Mouse (Mus musculus) layer of hippocampus, adult 9-11 months (tissue): ENCODE results near the gene Olfr1263.

Experiments
- DNase-seq: peaks from one replicate; pipeline ENCODE4 v3.0.0; 2022

The Olfr1263 gene

DNA sequence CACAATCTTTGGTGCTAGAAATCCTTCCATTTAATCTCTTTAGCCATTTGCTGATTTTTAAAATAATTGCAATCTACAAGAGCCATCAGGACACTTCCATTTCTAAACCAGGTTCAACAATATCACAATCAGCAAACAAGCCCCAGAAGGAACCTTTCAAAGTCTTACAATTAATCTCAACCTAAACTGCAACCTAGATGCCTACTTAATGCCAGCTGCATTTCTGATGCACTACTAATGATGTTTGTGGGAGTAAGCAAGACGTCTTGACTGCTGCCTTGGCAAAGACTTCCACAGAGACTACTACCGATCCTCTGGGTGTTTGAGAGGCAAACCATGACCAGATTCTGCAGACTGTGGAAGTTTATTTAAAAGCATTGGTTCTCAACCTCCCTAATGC lies at the start of gene Olfr1263:
Olfr1263 (plus strand) TSS at position 301 of the 400 bp plus-strand sequence.
- DNase-seq: no peak

DNA sequence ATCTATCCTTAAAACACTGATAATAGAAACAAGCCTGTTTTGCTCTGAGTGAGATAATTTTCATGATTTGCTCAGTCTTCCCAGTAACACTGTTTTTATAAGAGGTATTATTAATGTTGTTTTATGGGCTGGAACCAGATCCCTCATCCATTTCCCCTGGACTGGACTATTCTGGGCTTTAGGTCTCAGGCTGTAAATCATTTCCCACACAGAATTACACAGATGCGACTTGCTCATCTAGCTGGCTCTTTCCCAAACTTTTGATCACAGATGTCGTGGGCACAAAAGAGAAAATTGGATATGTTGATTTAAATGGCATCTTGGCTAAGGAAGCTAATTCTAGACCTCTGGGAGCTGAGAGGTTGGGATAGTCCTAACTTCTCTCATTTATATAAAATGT lies 37.7 kb upstream of the Olfr1263 start, which contains the start of gene Olfr1260:
Olfr1260 (plus strand) TSS at position 157 of the 400 bp plus-strand sequence.
- peak; percentile 34 for DNase-seq

DNA sequence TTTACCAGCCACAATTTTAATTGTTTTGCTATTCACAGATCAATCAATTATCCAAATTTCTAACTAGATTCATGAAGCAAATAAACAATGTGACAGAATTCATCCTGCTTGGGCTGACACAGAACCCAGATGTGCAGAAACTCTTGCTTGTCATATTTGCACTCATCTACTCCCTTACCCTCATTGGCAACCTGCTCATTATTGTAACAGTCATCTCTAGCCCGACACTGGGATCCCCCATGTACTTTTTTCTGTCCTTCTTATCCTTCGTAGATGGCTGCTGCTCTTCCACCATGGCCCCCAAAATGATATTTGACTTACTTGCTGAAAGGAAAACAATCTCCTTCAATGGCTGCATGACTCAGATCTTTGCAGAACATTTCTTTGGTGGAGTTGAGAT lies 34.2 kb upstream of the Olfr1263 start:
- DNase-seq: no peak

DNA sequence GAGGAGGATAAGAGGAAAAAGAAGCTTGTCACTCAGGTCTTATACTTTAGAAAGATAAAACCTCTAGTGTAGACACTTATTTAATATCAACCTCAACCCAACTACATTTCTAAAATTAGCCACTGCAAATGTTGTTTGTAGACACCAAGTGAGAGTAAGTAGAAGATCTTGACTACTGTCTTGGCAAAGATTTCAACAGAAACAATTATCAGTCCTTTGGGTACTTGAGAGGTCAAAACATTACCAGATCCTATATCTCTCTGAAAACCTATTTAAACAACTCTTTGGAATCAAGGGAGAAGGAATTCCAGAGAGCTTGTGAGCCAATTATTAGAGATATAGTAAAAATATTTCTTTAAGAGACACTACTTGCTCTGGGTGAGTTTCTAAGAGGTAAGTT lies 21.0 kb upstream of the Olfr1263 start, which contains the start of gene Olfr1261:
Olfr1261 (plus strand) TSS at position 301 of the 400 bp plus-strand sequence.
- DNase-seq: no peak

DNA sequence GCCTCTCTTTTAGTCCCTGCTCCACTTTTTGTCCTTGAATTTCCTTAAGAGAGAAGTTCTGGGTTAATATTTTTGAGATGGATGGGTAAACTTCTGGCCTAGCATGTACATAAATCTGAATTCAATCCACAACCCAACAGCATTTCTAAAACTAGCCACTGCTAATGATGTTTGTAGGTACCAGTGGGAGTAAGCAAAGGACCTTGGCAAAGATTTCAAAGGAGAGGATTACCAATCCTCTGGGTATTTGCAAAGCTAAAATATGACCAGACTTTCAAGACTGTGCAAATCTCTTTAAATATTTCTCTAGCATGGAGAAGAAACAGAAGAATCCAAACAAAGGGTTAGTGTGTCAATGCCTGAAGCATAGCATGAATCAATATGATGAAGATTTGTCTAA lies 12.1 kb upstream of the Olfr1263 start, which contains the start of gene Olfr1262:
Olfr1262 (plus strand) TSS at position 301 of the 400 bp plus-strand sequence.
- no peak for DNase-seq

DNA sequence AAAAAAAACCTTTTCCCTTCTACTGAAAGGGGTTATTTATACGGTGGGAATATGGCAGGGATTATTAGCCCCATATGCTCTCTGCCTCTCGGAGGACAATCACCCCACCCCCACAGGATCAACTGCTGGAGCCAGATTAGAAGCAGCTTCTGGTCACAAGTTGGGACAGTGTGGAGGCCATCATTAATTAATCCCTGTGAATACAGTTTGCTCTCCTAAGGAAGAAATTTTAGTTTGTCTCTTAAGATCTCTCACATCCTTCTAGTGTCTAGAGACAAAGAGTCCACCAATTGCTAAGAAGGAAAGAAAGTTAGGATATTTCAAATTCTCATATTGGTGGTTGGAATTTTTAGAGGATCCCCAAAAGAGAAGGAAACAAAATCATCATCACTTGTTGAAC lies 13.5 kb downstream of the Olfr1263 start, which contains the start of gene Olfr1264:
Olfr1264 (minus strand) TSS at position 101 of the 400 bp plus-strand sequence.
- DNase-seq: no peak

DNA sequence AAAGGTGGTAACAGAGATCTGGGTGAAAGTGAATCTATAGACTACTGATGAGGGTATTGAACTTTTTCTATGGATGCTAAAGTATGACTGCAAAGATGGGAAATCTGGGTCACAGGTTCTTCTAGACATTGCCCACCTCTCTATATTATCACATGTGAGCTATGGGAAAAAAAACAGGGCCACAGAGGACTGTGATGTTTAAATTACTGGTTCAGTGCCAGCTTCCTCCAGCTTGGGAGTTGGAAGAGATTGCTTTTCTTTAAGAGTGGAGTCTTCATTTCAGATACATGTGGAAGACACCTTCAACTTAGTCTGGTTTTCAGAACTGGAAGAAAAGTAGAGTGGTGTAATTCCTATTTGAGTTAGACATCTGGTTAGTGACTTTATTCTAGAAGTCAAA lies 23.1 kb downstream of the Olfr1263 start, which contains the start of gene Olfr1265:
Olfr1265 (plus strand) TSS at position 301 of the 400 bp plus-strand sequence.
- DNase-seq: no peak

DNA sequence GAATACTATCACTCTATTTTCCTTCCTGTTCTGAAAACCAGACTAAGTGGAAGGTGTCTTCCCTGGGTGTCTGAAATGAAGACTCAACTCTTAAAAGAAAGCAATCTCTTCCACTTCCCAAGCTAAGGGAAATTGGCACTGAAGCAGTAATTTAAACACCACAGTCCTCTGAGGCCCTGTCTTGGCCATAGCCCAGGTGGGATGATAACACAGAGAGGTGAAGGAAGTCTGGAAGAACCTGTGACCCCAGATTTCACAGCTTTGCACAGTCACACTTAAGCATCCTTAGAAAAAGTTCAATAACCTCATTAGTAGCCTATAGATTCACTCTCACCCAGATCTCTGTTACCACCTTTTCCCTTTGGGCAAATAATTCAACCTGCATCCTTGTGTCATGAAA lies 51.6 kb downstream of the Olfr1263 start, which contains the start of gene Olfr140:
Olfr140 (minus strand) TSS at position 101 of the 400 bp plus-strand sequence.
- DNase-seq: no peak
